Mouse (Mus musculus) testis, adult 2 months (tissue): ENCODE data around the gene Eif2ak4.

ENCODE experiments used
- CTCF ChIP-seq: fragments of 200-500 bp; IDR thresholded peaks from 2 replicates; pipeline ENCODE4 v1.5.1; 2012; ENCODE audit warnings: low read depth, mild to moderate bottlenecking, inconsistent platforms, low read length, moderate library complexity; ENCODE audit not compliant: control insufficient read depth, insufficient read depth, insufficient replicate concordance
- POLR2A ChIP-seq: fragments of 200-500 bp; IDR thresholded peaks from 2 replicates; pipeline ENCODE4 v1.6.1; 2012; ENCODE audit warnings: low read depth, mild to moderate bottlenecking, inconsistent platforms, low read length, moderate library complexity; ENCODE audit not compliant: control insufficient read depth

- TF ChIP-seq CTCF, result no peak
- TF ChIP-seq POLR2A, result no peak
These were observed 20.0 kb downstream of the Eif2ak4 start for GRCm38 (mm10) chr2:118408336-118408895.
